Mouse (Mus musculus): ENCODE results near the gene Kcnk1. TPM values are rescaled to one million over a fixed set of nuclear protein-coding genes. Genes with fewer than 3 reads are reported as not detected.

Gene Kcnk1
- total RNA-seq, 2 experiments from 2014 or later, result not detected

DNA sequence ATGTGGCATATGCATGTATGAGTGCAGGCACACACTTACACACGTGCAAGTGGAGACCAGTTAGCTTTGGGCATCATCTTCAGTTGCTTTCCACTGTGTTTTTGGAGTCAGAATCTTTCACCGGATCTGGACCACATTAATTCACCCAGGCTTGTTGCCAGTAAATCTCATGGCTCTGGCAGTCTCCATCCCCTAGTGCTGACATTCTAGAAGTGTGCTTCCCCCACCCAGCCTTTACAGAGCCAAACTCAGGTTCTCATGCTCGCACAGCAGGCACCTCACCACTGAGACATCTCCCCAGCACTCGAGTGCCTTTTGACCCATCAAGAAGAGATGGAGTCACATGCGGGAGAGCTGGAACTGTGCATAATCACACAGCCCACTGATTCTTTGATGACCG is 37.8 kb downstream of the Kcnk1 start:
- no peak for ATAC-seq (replicated peaks; ENCODE audit: low FRiP score, poor library complexity, severe bottlenecking)

DNA sequence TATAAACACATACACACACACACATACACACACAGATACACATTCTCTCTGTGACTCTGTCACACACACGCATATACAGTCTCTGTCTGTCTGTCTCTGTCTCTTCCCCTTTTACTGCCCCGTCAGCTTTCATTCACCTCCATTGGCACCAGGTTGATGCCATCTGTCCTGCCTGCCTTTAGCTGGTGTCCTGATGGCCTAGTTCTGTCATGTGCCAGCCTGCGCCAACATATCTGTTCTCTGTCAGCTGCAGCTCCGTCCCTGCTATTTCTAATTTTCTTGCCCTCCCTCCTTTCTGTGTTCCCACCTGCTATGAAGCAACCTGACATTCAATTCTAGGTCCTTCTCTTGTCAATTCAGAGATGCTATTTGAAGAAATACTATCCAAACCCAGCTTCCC is 40.1 kb downstream of the Kcnk1 start:
- ATAC-seq (replicated peaks; ENCODE audit: low FRiP score, poor library complexity, severe bottlenecking), result no peak

DNA sequence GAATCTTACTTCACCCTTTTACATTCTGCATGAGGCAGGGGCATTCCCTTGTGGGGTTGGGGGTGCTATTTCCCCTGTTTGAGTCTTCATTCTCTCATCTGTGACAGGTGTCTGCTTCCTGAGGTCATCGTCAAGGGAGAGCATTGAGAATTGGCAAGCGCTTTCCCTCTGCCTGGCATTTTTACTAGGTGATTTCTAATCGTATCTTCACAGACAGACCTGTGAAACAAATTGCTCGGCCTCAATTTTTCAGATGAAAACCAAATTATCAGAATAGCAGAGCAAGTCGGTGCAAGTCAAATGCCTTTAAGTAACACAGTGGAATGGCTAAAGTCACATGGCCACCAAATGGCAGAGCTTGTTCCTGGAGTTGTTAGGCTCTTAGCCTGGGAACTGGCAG is 41.4 kb downstream of the Kcnk1 start:
- no peak for ATAC-seq (replicated peaks; ENCODE audit: low FRiP score, poor library complexity, severe bottlenecking)

DNA sequence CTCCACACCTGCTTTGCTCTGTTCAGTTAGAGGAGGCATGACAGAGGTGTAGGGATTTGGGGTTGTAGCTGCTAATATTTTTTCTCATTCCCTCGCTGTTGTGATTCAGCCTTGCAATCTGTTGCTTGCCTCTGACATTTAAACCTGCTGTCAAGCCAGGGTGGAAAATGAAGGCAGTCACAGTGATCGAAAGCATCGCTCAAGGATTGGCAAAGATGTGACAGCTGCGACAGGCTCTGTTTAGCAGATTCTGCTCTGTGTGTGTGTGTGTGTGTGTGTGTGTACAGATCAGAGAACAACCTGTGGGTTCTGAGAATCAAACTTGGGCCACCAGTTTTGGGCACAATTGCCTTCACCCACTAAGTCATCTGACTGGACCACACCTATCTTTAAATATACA is 50.8 kb downstream of the Kcnk1 start:
- ATAC-seq (replicated peaks; ENCODE audit: low FRiP score, poor library complexity, severe bottlenecking), result no peak

DNA sequence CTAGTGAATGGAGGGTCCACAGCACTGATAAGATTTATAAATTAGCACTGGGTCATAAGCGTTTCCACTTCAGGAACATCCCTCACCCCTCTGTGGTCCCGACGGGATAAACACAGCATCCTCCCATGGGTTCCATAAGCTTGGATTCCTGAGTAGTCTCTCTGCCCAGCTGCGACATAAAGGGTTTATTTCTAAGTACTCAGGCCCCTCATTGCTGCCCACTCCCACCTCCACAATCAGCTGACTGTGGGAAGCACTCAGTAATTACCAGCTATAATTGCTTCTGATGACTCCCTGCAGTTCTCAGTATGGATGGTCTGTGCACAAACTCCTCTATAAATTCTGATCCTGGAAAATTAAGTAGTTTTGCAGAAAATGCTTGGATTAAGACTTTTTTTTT is 58.9 kb downstream of the Kcnk1 start:
- no peak for ATAC-seq (replicated peaks; ENCODE audit: low FRiP score, poor library complexity, severe bottlenecking)

DNA sequence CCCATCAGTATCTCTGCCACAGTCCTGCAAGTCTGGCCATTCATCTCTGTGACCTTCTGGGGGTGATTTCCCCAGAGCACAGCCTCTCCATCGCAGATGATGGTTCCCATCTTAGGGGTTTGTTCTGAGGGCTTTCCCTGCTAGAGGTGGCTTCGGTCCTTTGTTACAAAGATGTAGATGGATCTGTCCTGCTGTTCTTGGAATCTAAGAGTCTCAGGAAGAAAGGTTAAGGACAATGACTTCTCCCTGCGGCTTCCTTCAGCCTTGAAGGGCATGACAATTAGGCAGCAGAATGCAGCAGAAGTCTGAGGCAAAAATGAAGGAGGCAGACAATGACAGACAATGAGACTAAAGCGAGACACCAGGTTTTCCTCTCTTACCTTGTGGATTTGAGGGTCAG is 63.9 kb downstream of the Kcnk1 start:
- ATAC-seq (replicated peaks; ENCODE audit: low FRiP score, poor library complexity, severe bottlenecking), result no peak

DNA sequence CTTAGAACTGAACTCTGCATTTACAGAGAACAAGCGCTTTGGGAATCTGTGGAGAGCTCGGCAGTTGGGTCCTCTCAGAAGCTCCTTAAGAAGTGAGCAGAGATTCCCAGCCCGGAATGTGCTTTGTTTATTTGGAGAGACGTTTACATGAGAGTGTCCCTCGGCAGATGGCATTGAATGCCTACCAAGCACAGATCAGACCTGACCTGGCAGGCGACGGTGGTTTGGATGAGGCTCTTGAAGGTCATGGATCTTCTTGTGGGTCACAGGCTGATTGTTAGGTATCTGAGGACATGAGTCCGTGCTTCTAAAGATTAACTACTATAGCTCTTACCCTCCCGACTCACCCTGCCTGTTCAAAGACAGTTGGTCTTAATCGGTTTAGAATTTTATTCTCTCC is 67.9 kb downstream of the Kcnk1 start:
- no peak for ATAC-seq (replicated peaks; ENCODE audit: low FRiP score, poor library complexity, severe bottlenecking)

DNA sequence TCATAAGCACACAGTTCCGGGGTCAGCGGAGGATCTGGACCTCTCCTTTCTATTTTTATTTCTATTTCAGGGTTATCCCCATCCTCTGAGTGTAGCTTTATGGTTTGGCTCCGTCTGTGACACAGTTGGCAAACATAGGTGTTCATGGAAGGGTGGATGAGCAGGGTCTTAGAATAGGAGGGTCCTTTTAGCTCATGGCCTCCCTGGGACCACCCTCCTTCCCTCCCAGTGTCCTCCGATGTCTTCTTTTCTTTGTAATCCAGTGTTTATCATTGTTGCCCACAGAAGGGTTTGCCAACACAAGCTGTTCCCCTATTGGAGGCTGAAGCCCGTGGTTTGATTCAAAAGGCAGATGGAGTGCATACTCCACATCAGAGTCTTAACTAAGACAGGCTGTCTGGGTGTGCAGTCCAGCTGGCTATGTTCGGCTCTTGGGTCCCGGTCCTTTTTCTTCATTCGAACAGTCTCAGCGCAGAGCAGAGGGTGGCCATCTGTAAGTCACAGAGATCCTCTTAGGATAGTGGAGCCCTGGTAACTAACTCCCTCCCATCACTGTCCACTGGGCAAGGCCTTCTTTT is 69.0 kb downstream of the Kcnk1 start:
- ATAC-seq (replicated peaks; ENCODE audit: low FRiP score, poor library complexity, severe bottlenecking), result no peak

DNA sequence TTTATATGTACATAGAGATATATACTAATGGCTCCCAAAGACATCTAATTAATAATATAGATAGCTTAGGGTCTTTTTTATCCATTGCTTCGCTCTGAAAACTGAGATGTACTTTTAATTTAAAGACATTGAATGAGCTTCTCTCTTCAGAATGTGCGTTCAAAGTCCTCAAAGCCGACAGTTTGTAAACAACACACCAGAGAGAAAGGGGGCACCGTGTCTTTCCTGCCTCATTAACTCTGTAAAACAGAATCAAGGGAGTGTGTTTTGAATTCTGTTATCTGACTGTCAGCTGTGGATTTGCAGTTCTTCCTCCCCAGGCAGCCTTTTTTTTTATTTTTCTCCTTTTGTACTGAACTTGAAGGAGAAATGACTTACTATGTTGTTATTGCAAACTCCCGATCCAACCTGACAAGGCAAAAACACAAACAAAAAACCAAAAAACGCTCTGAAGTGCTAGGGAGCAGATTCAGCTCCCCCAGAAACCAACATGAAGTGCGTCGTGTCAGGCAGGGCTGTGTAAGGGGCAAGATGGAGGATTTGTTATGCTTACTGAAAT is 69.7 kb downstream of the Kcnk1 start:
- no peak for ATAC-seq (replicated peaks; ENCODE audit: low FRiP score, poor library complexity, severe bottlenecking)

DNA sequence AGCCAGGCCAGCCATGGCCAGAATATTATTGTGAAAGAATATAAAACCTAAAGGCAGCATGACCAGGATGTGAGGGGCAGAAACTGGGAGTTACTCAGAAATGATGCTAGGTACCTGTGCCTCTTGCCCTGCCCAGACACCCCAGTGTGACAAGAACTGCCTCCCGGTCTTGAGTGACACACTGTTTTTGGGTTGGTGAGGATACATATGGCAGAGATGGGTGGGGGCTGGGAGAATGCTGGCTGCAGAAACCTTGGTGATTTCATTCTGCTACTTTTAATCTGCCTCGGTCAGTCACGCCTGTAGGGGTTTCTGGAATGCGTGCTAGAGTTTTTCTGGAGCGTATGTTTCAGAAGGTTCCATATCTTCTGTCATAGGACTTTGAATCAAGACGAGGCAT is 72.3 kb downstream of the Kcnk1 start:
- no peak for ATAC-seq (replicated peaks; ENCODE audit: low FRiP score, poor library complexity, severe bottlenecking)

DNA sequence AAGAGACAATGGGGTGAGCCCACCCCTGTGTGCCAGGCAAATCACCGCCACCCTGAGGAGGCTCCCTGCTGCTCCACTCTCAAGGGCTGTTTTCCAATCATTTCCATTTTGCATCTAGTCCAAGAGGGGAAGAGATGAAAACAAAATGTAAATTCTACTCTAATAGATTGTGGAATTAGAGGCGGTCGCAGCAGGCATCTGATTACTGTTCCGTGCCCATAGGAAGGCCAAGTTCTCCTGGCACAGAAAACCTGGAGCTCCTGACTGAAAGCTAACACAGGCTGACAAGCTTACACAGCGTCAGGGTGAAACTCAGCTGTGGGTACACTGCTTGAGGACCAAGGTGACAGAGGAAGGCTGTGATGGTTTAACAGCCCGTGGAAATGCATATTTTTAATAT is 73.2 kb downstream of the Kcnk1 start:
- ATAC-seq (replicated peaks; ENCODE audit: low FRiP score, poor library complexity, severe bottlenecking), result no peak

DNA sequence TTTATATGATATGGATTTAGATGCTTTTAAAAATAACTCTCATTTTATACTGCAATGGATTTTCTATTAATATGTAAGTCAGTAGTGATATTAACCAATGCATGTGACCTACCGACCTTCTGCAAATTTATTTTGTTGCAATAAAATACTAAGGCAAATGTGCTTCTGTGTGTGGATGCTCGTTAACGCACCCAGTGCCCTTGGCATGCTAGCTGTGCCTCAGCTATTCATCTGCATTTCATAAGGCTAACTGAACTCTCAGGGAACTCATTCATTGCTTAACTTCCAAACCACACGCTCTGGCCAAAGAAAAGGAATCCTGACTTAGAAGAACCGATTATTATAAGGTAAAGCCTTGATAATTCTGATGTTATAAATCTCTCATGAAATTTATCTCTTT is 77.7 kb downstream of the Kcnk1 start:
- ATAC-seq (replicated peaks; ENCODE audit: low FRiP score, poor library complexity, severe bottlenecking), result no peak

DNA sequence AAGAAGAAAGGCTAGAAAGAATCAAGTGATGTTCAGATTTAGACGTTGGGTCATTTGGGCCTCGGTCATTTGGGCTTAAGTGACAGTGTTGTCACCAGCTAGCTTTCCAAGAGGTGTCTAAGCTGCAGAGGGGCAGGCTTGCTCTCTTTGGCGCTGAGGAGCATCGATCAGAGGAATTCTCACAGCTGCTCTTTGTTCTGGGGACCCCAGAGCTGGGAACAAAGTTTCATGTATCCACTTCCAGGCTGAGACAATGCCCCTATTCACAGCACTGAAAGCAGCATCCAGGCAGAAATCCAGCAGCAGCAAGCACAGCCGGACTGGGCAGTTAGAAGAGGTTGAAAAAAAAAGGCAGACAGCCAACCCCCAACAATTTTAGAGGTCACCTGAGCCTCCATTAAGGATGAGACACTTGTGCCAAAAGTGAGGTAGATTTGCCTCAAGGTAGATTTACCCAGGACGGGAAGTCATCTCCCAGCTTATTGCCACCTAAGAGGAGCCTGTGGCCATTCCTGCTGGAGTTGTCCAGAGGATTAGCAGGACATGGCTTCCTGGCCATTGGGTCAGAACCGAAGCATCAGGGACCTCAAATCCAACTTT is 78.3 kb downstream of the Kcnk1 start:
- ATAC-seq (replicated peaks; ENCODE audit: low FRiP score, poor library complexity, severe bottlenecking), result no peak

DNA sequence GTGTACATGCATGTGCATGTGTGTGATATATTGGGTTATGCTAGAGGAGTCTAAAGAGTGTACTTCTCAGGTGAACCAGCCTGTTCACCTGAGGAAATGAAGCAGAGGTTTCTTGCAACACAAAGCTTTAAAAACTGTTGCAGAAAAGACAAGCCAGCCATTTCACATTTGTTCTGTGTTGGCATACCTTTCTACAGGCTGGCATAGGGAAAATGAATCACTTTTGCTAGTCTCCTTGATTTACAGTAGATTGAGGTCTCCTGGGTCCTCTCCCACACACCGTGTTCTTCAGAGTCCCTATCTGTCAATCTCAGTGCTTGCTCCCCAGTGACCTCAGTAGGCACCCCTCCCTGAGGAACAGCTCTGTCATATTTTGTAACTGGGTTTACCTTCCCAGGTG is 79.1 kb downstream of the Kcnk1 start:
- no peak for ATAC-seq (replicated peaks; ENCODE audit: low FRiP score, poor library complexity, severe bottlenecking)

DNA sequence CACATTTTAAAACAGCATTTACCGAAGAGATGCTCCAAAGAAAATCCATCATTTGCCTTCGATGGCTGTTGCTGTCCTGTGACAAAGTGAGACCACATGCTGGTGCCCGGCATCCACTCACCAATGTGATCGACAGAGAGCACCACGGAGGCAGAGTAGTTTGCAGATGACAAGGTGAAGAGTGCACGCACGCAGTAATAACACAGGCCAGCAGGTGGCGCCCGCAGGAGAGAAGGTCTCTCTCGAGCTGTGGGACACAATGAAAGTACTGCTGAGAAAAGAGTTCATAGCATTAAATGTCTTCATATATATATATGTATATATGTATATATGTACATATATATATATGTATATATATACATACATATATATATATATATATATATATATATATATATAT is 80.4 kb downstream of the Kcnk1 start:
- no peak for ATAC-seq (replicated peaks; ENCODE audit: low FRiP score, poor library complexity, severe bottlenecking)

Other genes starting within 250 kb of the Kcnk1 start
- not detected in 2 replicates for gene Pcnx2, start 96.9 kb upstream of the Kcnk1 start, total RNA-seq (2015; ENCODE audit: low replicate concordance)
- not detected in 2 replicates for gene Pcnx2, start 96.9 kb upstream of the Kcnk1 start, total RNA-seq (2017; ENCODE audit: low replicate concordance)
- not detected in 2 replicates for gene Map3k21, start 84.7 kb upstream of the Kcnk1 start, total RNA-seq (2015; ENCODE audit: low replicate concordance)
- gene Map3k21, start 84.7 kb upstream of the Kcnk1 start, total RNA-seq (2017; ENCODE audit: low replicate concordance), result not detected in 2 replicates

Measured in erythroid progenitor cell, adult 5-6 weeks (primary cell).